Mouse (Mus musculus) bone marrow, adult 2 months (tissue): ENCODE results near the gene Eif3f. TPM values are rescaled to one million over a fixed set of nuclear protein-coding genes. Genes with fewer than 3 reads are reported as not detected.

ENCODE experiments used
- H3K27ac ChIP-seq: fragments of 200-500 bp; 2 replicates; pipeline ENCODE4 v1.5.1; 2012; ENCODE audit warnings: low read depth, mild to moderate bottlenecking, control low read depth, inconsistent platforms, low read length; ENCODE audit not compliant: control insufficient read depth, poor library complexity, insufficient read depth
- H3K4me1 ChIP-seq: fragments of 200-500 bp; 2 replicates; pipeline ENCODE4 v1.6.1; 2011; ENCODE audit warnings: low read length; ENCODE audit not compliant: control insufficient read depth, insufficient read depth
- H3K4me3 ChIP-seq: fragments of 200-500 bp; replicated peaks from 2 replicates; pipeline ENCODE3; 2011; ENCODE audit warnings: mild to moderate bottlenecking, low read depth, low read length, control low read depth; ENCODE audit not compliant: control insufficient read depth
- CTCF ChIP-seq: fragments of 200-500 bp; IDR thresholded peaks from 2 replicates; pipeline ENCODE4 v1.5.1; 2011; ENCODE audit warnings: low read length, control low read depth; ENCODE audit not compliant: control insufficient read depth, insufficient read depth
- POLR2A ChIP-seq: fragments of 200-500 bp; IDR thresholded peaks from 2 replicates; pipeline ENCODE4 v1.6.1; 2011; ENCODE audit warnings: low read depth, mild to moderate bottlenecking, control low read depth, low read length, borderline replicate concordance; ENCODE audit not compliant: control insufficient read depth
- WGBS: fragments of 180-500 bp; shearing (Covaris S2); methylation state at CpG from one replicate; pipeline ENCODE4 v1.1.7; 2018; 5-methylcytosine and 5-hydroxymethylcytosine counted together
- polyA plus RNA-seq: library from polyadenylated mRNA; stranded (reverse); fragments of >200 nt; gene quantifications from 2 replicates; pipeline ENCODE4 v1.2.4, GENCODE M21; 2011; ENCODE audit warnings: low replicate concordance; ENCODE audit not compliant: missing spikeins, insufficient read depth, insufficient read length

Gene Eif3f
- polyA plus RNA-seq, 1 experiment = 83.8 TPM

DNA sequence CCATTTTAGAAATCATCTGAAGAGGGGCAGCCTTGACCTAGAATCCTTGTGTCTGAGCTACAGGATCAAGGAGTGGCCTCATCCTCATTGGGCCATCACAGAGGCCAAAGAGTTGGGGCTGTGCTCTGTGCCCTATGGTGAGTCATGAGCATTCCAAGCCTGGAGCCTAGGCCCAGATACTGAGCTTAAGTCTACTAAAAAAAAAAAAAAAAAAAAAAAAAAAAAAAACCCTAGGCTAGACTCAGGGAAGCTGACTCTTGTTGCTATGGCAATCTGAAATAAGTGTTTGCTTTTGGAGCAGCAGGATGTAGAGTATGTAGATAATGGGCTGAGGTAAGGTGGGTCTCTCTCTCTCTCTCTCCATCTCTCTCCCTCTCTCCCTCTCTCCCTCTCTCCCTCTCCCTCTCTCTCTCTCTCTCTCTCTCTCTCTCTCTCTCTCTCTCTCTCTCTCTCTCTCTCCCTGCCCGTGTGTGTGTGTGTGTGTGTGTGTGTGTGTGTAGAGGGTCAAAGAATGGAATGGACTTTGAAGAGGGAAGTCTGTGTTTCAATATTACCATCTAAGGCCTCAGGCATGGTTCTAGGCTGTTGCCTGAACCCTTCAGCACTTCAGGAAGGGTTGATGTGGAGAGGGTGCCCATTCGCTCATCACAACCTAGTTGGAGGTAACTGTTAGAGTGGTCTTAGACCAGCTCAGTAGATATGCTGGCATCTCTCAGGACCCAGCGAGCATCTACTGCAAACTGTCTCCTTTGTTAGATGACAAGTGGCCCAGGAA, 51.9 kb downstream of the Eif3f start:
- TF ChIP-seq CTCF (no peak), POLR2A (no peak)
- no peak overlapping the region for H3K27ac ChIP-seq
- H3K4me1 ChIP-seq = no peaks in the 10 kb centered on the region
- WGBS = 74% methylated on average over 3 of the region's 3 CpGs
- H3K4me3 ChIP-seq = no peak overlapping the region

GRCm38 (mm10) chr7:108991207-108991606, 57.0 kb downstream of the Eif3f start:
- no peak for TF ChIP-seq POLR2A
- no peak for TF ChIP-seq CTCF
- no peaks in the 10 kb centered on the region for H3K4me1 ChIP-seq
- H3K4me3 ChIP-seq = no peak overlapping the region
- H3K27ac ChIP-seq = no peak overlapping the region
- 44% methylated on average over 9 of the region's 9 CpGs for WGBS

Other genes with a start within 250 kb of the Eif3f start
- gene Olfr512, start 221.1 kb upstream of the Eif3f start, polyA plus RNA-seq = not detected in 2 replicates
- gene Olfr513, start 183.4 kb upstream of the Eif3f start, polyA plus RNA-seq = not detected in 2 replicates
- gene Olfr514, start 108.4 kb upstream of the Eif3f start, polyA plus RNA-seq = not detected in 2 replicates
- not detected in 2 replicates for gene Olfr516, start 83.9 kb upstream of the Eif3f start, polyA plus RNA-seq
- gene Olfr517, start 62.0 kb upstream of the Eif3f start, polyA plus RNA-seq = not detected in 2 replicates
- not detected in 2 replicates for gene Olfr518, start 49.4 kb upstream of the Eif3f start, polyA plus RNA-seq
- gene Olfr519, start 40.0 kb upstream of the Eif3f start, polyA plus RNA-seq = not detected in 2 replicates
- gene Nlrp10, start 4.2 kb upstream of the Eif3f start, polyA plus RNA-seq = 0.22 TPM in 1 of 2 replicates, not detected in the other
- gene Tub, start 15.9 kb downstream of the Eif3f start, polyA plus RNA-seq = 0.32 and 0.68 TPM in 2 replicates
- gene Ric3, start 148.9 kb downstream of the Eif3f start, polyA plus RNA-seq = 2.4 TPM in 1 of 2 replicates, not detected in the other
- 4.5 and 7.5 TPM in 2 replicates for gene Lmo1, start 240.8 kb downstream of the Eif3f start, polyA plus RNA-seq